Comparison of ENCODE assay signal across 12 mouse cellular contexts in genomic region chr10:61866045-61866580, GRCm38 (mm10).
DNase-seq lines count a peak whose midpoint lies in the region; ATAC-seq lines count a peak whose summit lies in the region.
"Had no signal": no experiment of that assay in that cellular context is flagged by ENCODE, and none has a peak within 500 bp of the region (broad histone marks: within the 10 kb centered on the region; RNA-seq: fewer than 3 reads in every experiment).

No protein-coding gene starts in this region.

- peaks cover 21% of the 10 kb centered on the region for H3K9me3 ChIP-seq in kidney, embryonic 16.5 days (ENCODE audit: low read length)
- H3K9me3 ChIP-seq in limb, embryonic 12.5 days, result peaks cover 37% of the 10 kb centered on the region

- peak; percentile 73 for ATAC-seq in kidney, embryonic 16.5 days (ENCODE audit: low FRiP score, low TSS enrichment)
- ATAC-seq in limb, embryonic 12.5 days (ENCODE audit: insufficient number of reproducible peaks, insufficient read depth, low FRiP score, low TSS enrichment, low read depth), result peak; percentile 49
- ATAC-seq: forebrain, embryonic 15.5 days had no signal

- H3K36me3 ChIP-seq in kidney, embryonic 16.5 days (ENCODE audit: insufficient read depth, low read length), result peaks cover 14% of the 10 kb centered on the region
- 0 out of 2 replicates have a peak, but pooled peaks cover 9% of the 10 kb centered on the region for H3K36me3 ChIP-seq in limb, embryonic 12.5 days

- DNase-seq in kidney, adult 9 months, result no peak
- DNase-seq in Muller cell, postnatal 12 days (ENCODE audit: inconsistent ontology term), result peak; percentile 15
- DNase-seq in adrenal gland, postnatal 10 days, result peak; percentile 48
- no peak for DNase-seq in layer of hippocampus, adult 9-10 months (ENCODE audit: low spot score)
- DNase-seq in cerebellum, adult 8-10 months, result no peak
- DNase-seq in right cerebral cortex, postnatal 10 days (ENCODE audit: low spot score in 2 of 2), result no peak
- DNase-seq: heart, postnatal 4 days; kidney, postnatal 10 days had no signal

- H3K4me2 ChIP-seq in kidney, embryonic 16.5 days (replicated peaks; ENCODE audit: low read depth, low read length), result no peak overlapping the region
- no peak overlapping the region for H3K4me2 ChIP-seq in limb, embryonic 12.5 days
- H3K4me2 ChIP-seq: forebrain, embryonic 15.5 days had no signal

- H3K9ac ChIP-seq in kidney, embryonic 16.5 days (replicated peaks; ENCODE audit: low read length), result no peak overlapping the region
- H3K9ac ChIP-seq in limb, embryonic 12.5 days (replicated peaks), result no peak overlapping the region
- H3K9ac ChIP-seq: forebrain, embryonic 15.5 days had no signal

- no peak overlapping the region for H3K4me3 ChIP-seq in kidney, embryonic 16.5 days (ENCODE audit: low read length)
- H3K4me3 ChIP-seq in limb, embryonic 12.5 days (replicated peaks), result no peak overlapping the region
- H3K4me3 ChIP-seq: forebrain, embryonic 15.5 days had no signal

- WGBS in kidney, embryonic 16.5 days, result 34% methylated on average over 11 of the region's 11 CpGs
- whole genome bisulfite sequencing in limb, embryonic 12.5 days, result 55% methylated on average over 11 of the region's 11 CpGs

- H3K27me3 ChIP-seq in kidney, embryonic 16.5 days (ENCODE audit: insufficient read depth, low read length), result no peaks in the 10 kb centered on the region
- H3K27me3 ChIP-seq in limb, embryonic 12.5 days, result no peaks in the 10 kb centered on the region
- H3K27me3 ChIP-seq: forebrain, embryonic 15.5 days had no signal

- peak overlapping the region; percentile 45; the same call in 1 of the 2 replicates for H3K27ac ChIP-seq in kidney, embryonic 16.5 days (ENCODE audit: low read length)
- 0 out of 2 replicates have a peak overlapping the region, but pooled peaks have one; percentile 24 for H3K27ac ChIP-seq in limb, embryonic 12.5 days
- H3K27ac ChIP-seq: forebrain, embryonic 15.5 days; macrophage had no signal

- peaks cover 10% of the 10 kb centered on the region; the same call in 1 of the 2 replicates for H3K4me1 ChIP-seq in kidney, embryonic 16.5 days (ENCODE audit: insufficient read depth, low read length)
- peaks cover 12% of the 10 kb centered on the region for H3K4me1 ChIP-seq in limb, embryonic 12.5 days (replicated peaks)
- H3K4me1 ChIP-seq: forebrain, embryonic 15.5 days had no signal

Comparison
In these comparisons a context has a peak if more than half of its experiments do, and no peak if none do; other contexts are left out.
1. DNase-seq: peak in Muller cell, postnatal 12 days (single experiment) and adrenal gland, postnatal 10 days (single experiment); none in kidney, adult 9 months (single experiment), layer of hippocampus, adult 9-10 months (single experiment), cerebellum, adult 8-10 months (single experiment) and right cerebral cortex, postnatal 10 days (0 of 2).